Comparison of ENCODE assay signal across 12 mouse cellular contexts in the genomic region with DNA sequence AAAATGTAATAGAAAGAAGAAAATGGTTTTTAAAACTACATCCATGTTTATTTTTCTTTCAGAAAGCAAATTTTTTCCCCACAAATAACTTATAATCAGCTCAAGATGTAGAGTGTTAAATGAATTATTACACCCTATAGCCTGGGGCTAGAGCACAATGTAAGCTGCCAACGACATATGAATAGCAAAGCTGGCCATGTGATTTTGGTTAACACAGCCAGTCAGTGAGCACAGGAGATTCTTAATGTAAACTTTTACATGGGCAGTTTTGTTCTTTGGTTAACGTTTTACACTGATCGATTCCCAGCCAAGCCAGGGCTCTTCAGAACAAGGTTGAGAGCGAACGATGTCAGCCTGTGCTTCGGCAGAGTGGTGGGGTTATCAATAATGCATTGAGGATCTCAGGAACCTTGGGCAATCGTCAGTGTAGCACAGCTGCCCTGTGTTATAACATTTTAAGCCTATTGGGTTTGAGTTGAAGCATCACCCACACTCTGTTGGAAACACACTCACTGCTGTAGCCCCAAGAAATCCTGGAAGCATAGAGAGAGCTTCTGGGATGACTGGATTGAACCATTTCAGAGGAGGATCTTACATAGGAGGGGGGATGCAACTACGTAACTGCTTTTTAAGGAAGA.
DNase-seq lines count a peak whose midpoint lies in the region; ATAC-seq lines count a peak whose summit lies in the region.
"Had no signal": no experiment of that assay in that cellular context is flagged by ENCODE, and none has a peak within 500 bp of the region (broad histone marks: within the 10 kb centered on the region; RNA-seq: fewer than 3 reads in every experiment).

No protein-coding gene starts in this region.

- H3K9me3 ChIP-seq in hindbrain, embryonic 13.5 days, result no peaks in the 10 kb centered on the region
- H3K9me3 ChIP-seq in liver, embryonic 15.5 days (replicated peaks), result no peaks in the 10 kb centered on the region
- H3K9me3 ChIP-seq in stomach, embryonic 15.5 days, result no peaks in the 10 kb centered on the region

- H3K4me2 ChIP-seq in hindbrain, embryonic 13.5 days, result peak overlapping the region; percentile 44
- 0 out of 2 replicates have a peak overlapping the region, but pooled peaks have one; percentile 14 for H3K4me2 ChIP-seq in liver, embryonic 15.5 days
- 0 out of 2 replicates have a peak overlapping the region, but pooled peaks have one; percentile 16 for H3K4me2 ChIP-seq in stomach, embryonic 15.5 days

- 11% methylated on average over 8 of the region's 8 CpGs for WGBS in hindbrain, embryonic 13.5 days
- 53% methylated on average over 8 of the region's 8 CpGs for WGBS in liver, embryonic 15.5 days (ENCODE audit: insufficient replicate concordance)
- 54% methylated on average over 8 of the region's 8 CpGs for WGBS in stomach, embryonic 15.5 days

- peak; percentile 41 for DNase-seq in retina, embryonic 14.5 days (ENCODE audit: low spot score)
- DNase-seq in retina, postnatal 1 day, result no peak
- no peak for DNase-seq in kidney, postnatal 25 days
- no peak for DNase-seq in right cerebral cortex, postnatal 14 days
- DNase-seq in cerebellum, adult 18-20 months, result no peak
- DNase-seq: heart, adult 2 months; kidney, adult 11 months; right cerebral cortex, postnatal 25 days; thymus, adult 2 months had no signal

- peak overlapping the region; percentile 90 for H3K27ac ChIP-seq in hindbrain, embryonic 13.5 days
- H3K27ac ChIP-seq in liver, embryonic 15.5 days (replicated peaks), result no peak overlapping the region; the same call in 1 of the 2 replicates
- H3K27ac ChIP-seq in stomach, embryonic 15.5 days, result no peak overlapping the region
- H3K27ac ChIP-seq: heart, adult 2 months had no signal

- peak overlapping the region; percentile 16; the same call in 1 of the 2 replicates for H3K4me3 ChIP-seq in hindbrain, embryonic 13.5 days
- no peak overlapping the region for H3K4me3 ChIP-seq in liver, embryonic 15.5 days (replicated peaks)
- H3K4me3 ChIP-seq in stomach, embryonic 15.5 days (replicated peaks), result no peak overlapping the region
- H3K4me3 ChIP-seq: heart, adult 2 months had no signal

- H3K9ac ChIP-seq in hindbrain, embryonic 13.5 days, result peak overlapping the region; percentile 8; the same call in 1 of the 2 replicates
- H3K9ac ChIP-seq in liver, embryonic 15.5 days, result no peak overlapping the region
- no peak overlapping the region for H3K9ac ChIP-seq in stomach, embryonic 15.5 days

- no peaks in the 10 kb centered on the region for H3K36me3 ChIP-seq in hindbrain, embryonic 13.5 days
- no peaks in the 10 kb centered on the region for H3K36me3 ChIP-seq in liver, embryonic 15.5 days (replicated peaks)
- no peaks in the 10 kb centered on the region for H3K36me3 ChIP-seq in stomach, embryonic 15.5 days

- peaks cover 58% of the 10 kb centered on the region for H3K4me1 ChIP-seq in hindbrain, embryonic 13.5 days (replicated peaks)
- H3K4me1 ChIP-seq in liver, embryonic 15.5 days (replicated peaks), result no peaks in the 10 kb centered on the region
- H3K4me1 ChIP-seq in stomach, embryonic 15.5 days, result peaks cover 13% of the 10 kb centered on the region; the same call in 1 of the 2 replicates

- no peaks in the 10 kb centered on the region for H3K27me3 ChIP-seq in hindbrain, embryonic 13.5 days
- no peaks in the 10 kb centered on the region for H3K27me3 ChIP-seq in liver, embryonic 15.5 days
- H3K27me3 ChIP-seq in stomach, embryonic 15.5 days (replicated peaks), result no peaks in the 10 kb centered on the region

- peak; percentile 49 for ATAC-seq in hindbrain, embryonic 13.5 days (ENCODE audit: low FRiP score)
- ATAC-seq in liver, embryonic 15.5 days (ENCODE audit: insufficient read depth), result peak; percentile 63
- no peak; the same call in 1 of the 2 replicates for ATAC-seq in stomach, embryonic 15.5 days (ENCODE audit: insufficient read depth, low FRiP score, low read depth)
